In genomic region chr17:70847751-70848510, GRCm38 (mm10) we compare ENCODE assay signal across 7 mouse cellular contexts. TPM values are rescaled to one million over a fixed set of nuclear protein-coding genes. Genes with fewer than 3 reads are reported as not detected.
DNase-seq lines count a peak whose midpoint lies in the region; ATAC-seq and TF ChIP-seq lines count a peak whose summit lies in the region.

No protein-coding gene starts in this region.

- H3K36me3 ChIP-seq in ES-E14 (ENCODE audit: control insufficient read depth, insufficient read depth, low read length, poor library complexity, severe bottlenecking): peaks cover 36% of the 10 kb centered on the region
- H3K36me3 ChIP-seq in heart, postnatal 0 days (replicated peaks; ENCODE audit: control insufficient read depth, insufficient read depth, low read length): peaks cover 17% of the 10 kb centered on the region
- peaks cover 34% of the 10 kb centered on the region for H3K36me3 ChIP-seq in limb, embryonic 14.5 days (ENCODE audit: control insufficient read depth, insufficient read depth, low read length)

- no peak for DNase-seq in ES-E14 (ENCODE audit: low read depth, low spot score)
- peak; percentile 55 for DNase-seq in heart, postnatal 0 days (ENCODE audit: low spot score)
- peak; percentile 45 for DNase-seq in limb, embryonic 14.5 days (ENCODE audit: low spot score)
- DNase-seq in retina, embryonic 14.5 days (ENCODE audit: low spot score): peak; percentile 33
- DNase-seq in adrenal gland, postnatal 4 days (ENCODE audit: low spot score in 2 of 2): no peak
- DNase-seq in ovary, adult 18-20 months (ENCODE audit: low spot score): no peak

- no peaks in the 10 kb centered on the region for H3K9me3 ChIP-seq in ES-E14 (ENCODE audit: control insufficient read depth, insufficient read depth, low read depth, low read length)
- no peaks in the 10 kb centered on the region for H3K9me3 ChIP-seq in heart, postnatal 0 days (replicated peaks; ENCODE audit: control insufficient read depth, low read length)
- no peaks in the 10 kb centered on the region for H3K9me3 ChIP-seq in limb, embryonic 14.5 days (ENCODE audit: control insufficient read depth, low read length)

- H3K27ac ChIP-seq in ES-E14 (ENCODE audit: insufficient read depth, low read depth, low read length, poor library complexity, severe bottlenecking): peak overlapping the region; percentile 92; the same call in 1 of the 2 replicates
- H3K27ac ChIP-seq in brown adipose tissue, adult 24 weeks (replicated peaks; ENCODE audit: low read depth, low read length): peak overlapping the region; percentile 88
- H3K27ac ChIP-seq in heart, postnatal 0 days (ENCODE audit: low read depth): peak overlapping the region; percentile 94
- peak overlapping the region; percentile 95 for H3K27ac ChIP-seq in limb, embryonic 14.5 days (replicated peaks; ENCODE audit: low read depth, low read length)

- peak overlapping the region; percentile 91 for H3K4me2 ChIP-seq in heart, postnatal 0 days (ENCODE audit: low read depth, low read length)
- peak overlapping the region; percentile 76 for H3K4me2 ChIP-seq in limb, embryonic 14.5 days (replicated peaks; ENCODE audit: low read depth, low read length, severe bottlenecking)

- no peak for TF ChIP-seq POLR2A in limb, embryonic 14.5 days (IDR thresholded peaks at IDR 0.05; ENCODE audit: borderline replicate concordance, extremely low read depth, insufficient read depth, insufficient read length)

- no peak for ATAC-seq in heart, postnatal 0 days (ENCODE audit: insufficient read depth, low read depth)
- no peak for ATAC-seq in limb, embryonic 14.5 days (ENCODE audit: low FRiP score, low read depth)

- H3K4me1 ChIP-seq in ES-E14 (ENCODE audit: control insufficient read depth in 2 of 2, insufficient read depth in 2 of 2, low read length in 2 of 2, poor library complexity in 1 of 2): peaks cover 10% of the 10 kb centered on the region in 2 experiments
- peaks cover 5% of the 10 kb centered on the region; the same call in 1 of the 2 replicates for H3K4me1 ChIP-seq in brown adipose tissue, adult 24 weeks (ENCODE audit: control insufficient read depth, insufficient read depth, insufficient read length, low read length)
- peaks cover 4% of the 10 kb centered on the region; the same call in 1 of the 2 replicates for H3K4me1 ChIP-seq in heart, postnatal 0 days (ENCODE audit: control insufficient read depth, insufficient read depth)
- 0 out of 2 replicates have a peak, but pooled peaks cover 3% of the 10 kb centered on the region for H3K4me1 ChIP-seq in limb, embryonic 14.5 days (ENCODE audit: control insufficient read depth, insufficient read depth, low read length)

- H3K4me3 ChIP-seq in ES-E14 (ENCODE audit: insufficient read depth in 1 of 2, low read depth in 1 of 2, low read length in 2 of 2, poor library complexity in 1 of 2, severe bottlenecking in 1 of 2): peak overlapping the region; percentile 95 to 96
- peak overlapping the region; percentile 87 for H3K4me3 ChIP-seq in brown adipose tissue, adult 24 weeks (ENCODE audit: insufficient read depth, low read depth, low read length)
- H3K4me3 ChIP-seq in heart, postnatal 0 days (ENCODE audit: low read depth, low read length): peak overlapping the region; percentile 63
- peak overlapping the region; percentile 69 for H3K4me3 ChIP-seq in limb, embryonic 14.5 days (replicated peaks; ENCODE audit: low read length)

- H3K27me3 ChIP-seq in heart, postnatal 0 days (ENCODE audit: control insufficient read depth, insufficient read depth, low read length): no peaks in the 10 kb centered on the region
- H3K27me3 ChIP-seq in limb, embryonic 14.5 days (ENCODE audit: control insufficient read depth, insufficient read depth, low read length): no peaks in the 10 kb centered on the region

- WGBS in heart, postnatal 0 days: 4% methylated on average over 17 of the region's 17 CpGs
- WGBS in limb, embryonic 14.5 days: under 1% methylated on average over 17 of the region's 17 CpGs

- TF ChIP-seq CTCF in heart, postnatal 0 days (IDR thresholded peaks at IDR 0.05; ENCODE audit: low read depth): no peak

- H3K9ac ChIP-seq in ES-E14 (ENCODE audit: insufficient read depth, low read depth, low read length, poor library complexity, severe bottlenecking): peak overlapping the region; percentile 91; the same call in 1 of the 2 replicates
- H3K9ac ChIP-seq in heart, postnatal 0 days (replicated peaks; ENCODE audit: low read depth, low read length): peak overlapping the region; percentile 64
- peak overlapping the region; percentile 85 for H3K9ac ChIP-seq in limb, embryonic 14.5 days (ENCODE audit: low read depth, low read length, severe bottlenecking)

- no peak for TF ChIP-seq EP300 in heart, postnatal 0 days (IDR thresholded peaks at IDR 0.05; ENCODE audit: low read depth)

- in situ Hi-C loops in ES-E14 (cut with MboI; ENCODE audit: low sequenced_read_pairs in 2 of 2, unreplicated experiment in 2 of 2): no loop called here

TF ChIP-seq in ES-E14, 5 proteins besides CTCF, POLR2A, EP300 and RAD21:
- no peak for TF ChIP-seq ZC3H11A (IDR thresholded peaks at IDR 0.05; ENCODE audit: borderline replicate concordance, low read depth, low read length)
- TF ChIP-seq MAFK (IDR thresholded peaks at IDR 0.05; ENCODE audit: insufficient read depth, low read depth, low read length): no peak
- no peak for TF ChIP-seq CHD2 (IDR thresholded peaks at IDR 0.05; ENCODE audit: low read depth, low read length)
- TF ChIP-seq HCFC1 (IDR thresholded peaks at IDR 0.05; ENCODE audit: borderline replicate concordance, insufficient read depth, low read length): no peak
- no peak for TF ChIP-seq ZNF384 (IDR thresholded peaks at IDR 0.05; ENCODE audit: low read depth, low read length)

RNA-seq across cellular contexts. Expression of gene Tgif1, which starts 5.4 kb away (rescaled TPM):
- total RNA-seq in ES-E14 (2012; rRNA removed): 74.6 and 87.1 TPM in 2 replicates
- polyA plus RNA-seq in brown adipose tissue, adult 24 weeks (2012; ENCODE audit: insufficient read depth, insufficient read length, missing spikeins): 4.2 and 6.7 TPM in 2 replicates
- 7.8 and 12.9 TPM in 2 replicates for total RNA-seq in heart, postnatal 0 days (2014; rRNA removed; ENCODE audit: low replicate concordance)
- 9.0 and 10.6 TPM in 2 replicates for polyA plus RNA-seq in heart, postnatal 0 days (2015; fragmentation: Nextera tagmentation; extraction: Ambion mirVana)
- 64.8 and 76.2 TPM in 2 replicates for polyA plus RNA-seq in limb, embryonic 14.5 days (2012; rRNA removed)
- polyA plus RNA-seq in limb, embryonic 14.5 days (2014; fragmentation: Nextera tagmentation; extraction: Ambion mirVana): 52.7 and 64.6 TPM in 2 replicates
- total RNA-seq in adrenal gland, postnatal 4 days (2021): 10 to 100 TPM; 79.0 to 81.1 TPM

Comparison
In these comparisons a context has a peak if more than half of its experiments do, and no peak if none do; other contexts are left out.
1. DNase-seq: peak in heart, postnatal 0 days (single experiment), limb, embryonic 14.5 days (single experiment) and retina, embryonic 14.5 days (single experiment); none in ES-E14 (single experiment), adrenal gland, postnatal 4 days (0 of 2) and ovary, adult 18-20 months (single experiment).
2. Peak in every context shown above with its lines, with median percentiles within 50 percentile points of each other: H3K27ac ChIP-seq, H3K4me3 ChIP-seq and H3K9ac ChIP-seq.